Mouse (Mus musculus) thymus, postnatal 4 days (tissue): ENCODE data around the gene Gm5849.
"Not testable (repeated sequence)": the region's sequence is repeated elsewhere in the genome, so short reads cannot be mapped to it uniquely, and the experiment has no call there.

Experiments
- DNase-seq: peaks from one replicate; pipeline ENCODE4 v3.0.0; 2021

Gm5849 gene

DNA sequence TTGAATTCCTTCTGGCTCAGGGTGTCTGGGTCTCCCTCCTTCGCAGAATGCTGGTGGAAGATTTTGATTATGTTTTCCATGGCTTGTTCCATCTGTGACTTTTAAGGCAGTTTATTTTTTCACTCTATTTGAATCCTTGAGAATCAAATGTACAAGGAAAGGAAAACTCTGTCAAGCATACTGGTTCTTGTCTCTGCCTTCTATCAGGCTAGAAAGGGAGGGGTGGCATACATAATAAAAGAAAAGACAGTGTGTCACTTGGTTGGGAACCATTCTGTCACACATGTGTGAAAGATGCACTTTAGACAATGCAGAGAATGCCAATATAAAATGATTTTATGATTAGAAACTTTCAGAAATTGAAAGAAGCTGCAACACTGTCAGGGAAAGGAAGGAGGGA is at the start of gene Gm5849:
TSS of gene Gm5849 (minus strand) at position 101 of the 400 bp plus-strand sequence.
- not testable (repeated sequence) for DNase-seq

DNA sequence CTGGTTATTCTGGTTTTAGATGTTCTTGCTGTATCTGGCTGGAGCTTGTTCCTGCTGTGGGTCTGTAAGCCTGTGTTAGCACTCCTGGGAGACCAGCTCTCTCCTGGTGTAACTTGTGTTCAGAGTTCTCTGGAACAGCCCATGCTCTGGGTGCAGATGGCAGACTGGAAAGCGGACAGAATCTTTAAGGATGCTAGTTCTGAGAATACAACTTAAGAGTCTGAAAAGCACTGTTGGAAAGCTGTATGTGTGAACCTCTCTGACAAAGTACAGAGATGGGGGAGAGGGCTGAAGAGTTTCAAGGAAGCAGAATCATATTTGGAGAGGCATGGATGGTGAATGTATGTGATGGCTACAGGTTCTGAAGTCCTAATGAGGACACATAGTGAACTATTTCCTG is 28.0 kb downstream of the Gm5849 start:
- DNase-seq: no peak

GRCm38 (mm10) chr3:90726606-90727005 is 51.1 kb downstream of the Gm5849 start, which contains the start of gene Pglyrp4:
TSS of gene Pglyrp4 (plus strand) at chr3:90726906.
- no peak for DNase-seq
